Mouse (Mus musculus) forebrain, embryonic 10.5 days (tissue): ENCODE measurements around the gene Arid3a. TPM values are rescaled to one million over a fixed set of nuclear protein-coding genes. Genes with fewer than 3 reads are reported as not detected.
"Not testable (repeated sequence)": the region's sequence is repeated elsewhere in the genome, so short reads cannot be mapped to it uniquely, and the experiment has no call there.

ENCODE experiments used
- DNase-seq: peaks from one replicate; pipeline ENCODE4 v3.0.0-alpha.2; 2017; ENCODE audit warnings: low spot score; ENCODE audit errors: extremely low spot score
- H3K27ac ChIP-seq: fragments of 300-500 bp; sonication (generic); 2 replicates; pipeline ENCODE4 v1.5.1; 2016; ENCODE audit warnings: mild to moderate bottlenecking
- H3K27me3 ChIP-seq: fragments of 300-500 bp; sonication (generic); 2 replicates; pipeline ENCODE4 v1.6.1; 2016; ENCODE audit warnings: mild to moderate bottlenecking; ENCODE audit not compliant: poor library complexity, severe bottlenecking
- H3K36me3 ChIP-seq: fragments of 300-500 bp; sonication (generic); replicated peaks from 2 replicates; pipeline ENCODE4 v1.6.1; 2016; ENCODE audit warnings: mild to moderate bottlenecking, moderate library complexity
- H3K4me1 ChIP-seq: fragments of 300-500 bp; sonication (generic); 2 replicates; pipeline ENCODE4 v1.6.1; 2016
- H3K4me3 ChIP-seq: fragments of 300-500 bp; sonication (generic); 2 replicates; pipeline ENCODE4 v1.5.1; 2016; ENCODE audit warnings: mild to moderate bottlenecking, moderate library complexity
- H3K9me3 ChIP-seq: fragments of 300-500 bp; sonication (generic); 2 replicates; pipeline ENCODE4 v1.6.1; 2016; ENCODE audit warnings: mild to moderate bottlenecking, moderate library complexity
- WGBS: fragments of 180-500 bp; shearing (Covaris S2); methylation state at CpG from one replicate; pipeline ENCODE4 v1.1.7; 2016; 5-methylcytosine and 5-hydroxymethylcytosine counted together
- polyA plus RNA-seq: library from polyadenylated mRNA; unstranded; fragments of >200 nt; fragmentation: Nextera tagmentation; extraction: Ambion mirVana; gene quantifications from 2 replicates; pipeline ENCODE4 v1.2.1, GENCODE M21; 2016

Gene Arid3a
- polyA plus RNA-seq, 1 experiment from 2014 or later = 12.5 TPM

DNA sequence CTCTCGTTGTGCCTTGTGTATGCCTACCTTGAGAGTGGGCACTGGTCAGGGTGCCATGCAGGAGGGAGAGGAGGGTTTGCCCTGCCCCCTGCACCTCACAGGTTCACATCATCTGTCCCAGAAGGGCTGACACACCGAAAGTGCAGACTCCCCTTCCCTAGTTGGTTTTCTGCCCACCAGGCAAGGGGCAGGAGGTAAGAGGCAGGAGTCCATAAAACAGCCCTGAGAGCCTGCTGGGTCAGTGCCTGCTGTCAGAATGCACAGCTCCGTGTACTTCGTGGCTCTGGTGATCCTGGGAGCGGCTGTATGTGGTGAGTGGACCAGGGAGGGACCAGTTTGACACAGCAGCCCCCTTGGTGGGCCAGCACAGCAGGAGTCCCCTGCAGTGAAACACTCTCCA lies 36.2 kb upstream of the Arid3a start, which contains the start of gene Cfd:
Gene Cfd, plus strand, starts transcription at position 184 of the 400 bp plus-strand sequence.
- Histone ChIP-seq H3K27ac (no peak within 1 kb of the TSS), H3K9me3 (no peaks in the 10 kb centered on the region), H3K4me3 (0 out of 2 replicates have a peak within 1 kb of the TSS, but pooled peaks have one; percentile 9), H3K4me1 (0 out of 2 replicates have a peak, but pooled peaks cover 4% of the 10 kb centered on the region), H3K36me3 (peaks cover 14% of the 10 kb centered on the region), H3K27me3 (peaks cover 73% of the 10 kb centered on the region)
- WGBS = 55% methylated on average over 5 of the region's 5 CpGs
- DNase-seq = no peak

DNA sequence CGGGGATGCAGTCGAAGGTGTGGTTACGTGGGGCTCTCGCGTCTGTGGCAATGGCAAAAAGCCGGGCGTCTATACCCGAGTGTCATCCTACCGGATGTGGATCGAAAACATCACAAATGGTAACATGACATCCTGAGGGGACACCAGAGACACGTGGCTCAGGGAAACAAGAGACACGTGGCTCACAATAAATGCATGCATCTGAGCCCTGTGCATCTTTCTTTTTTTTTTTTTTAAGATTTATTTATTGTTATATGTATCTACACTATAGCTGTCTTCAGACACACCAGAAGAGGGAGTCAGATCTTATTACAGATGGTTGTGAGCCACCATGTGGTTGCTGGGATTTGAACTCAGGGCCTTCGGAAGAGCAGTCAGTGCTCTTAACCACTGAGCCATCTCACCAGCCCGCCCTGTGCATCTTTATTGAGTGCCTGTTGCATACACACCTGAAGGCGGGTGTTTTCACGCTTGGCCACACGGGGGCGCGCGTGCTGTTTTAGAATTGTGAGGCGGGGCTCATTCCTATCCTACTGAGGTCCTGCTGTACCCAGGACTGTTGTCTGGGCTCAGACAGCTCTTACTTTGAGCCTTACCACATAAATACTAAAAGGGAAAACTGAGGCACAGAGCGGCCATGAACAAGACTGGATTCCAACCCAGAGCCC lies 34.3 kb upstream of the Arid3a start:
- Histone ChIP-seq H3K27me3 (peaks cover 84% of the 10 kb centered on the region), H3K4me1 (peaks cover 10% of the 10 kb centered on the region), H3K36me3 (peaks cover 33% of the 10 kb centered on the region)
- 47% methylated on average over 22 of the region's 22 CpGs for WGBS
- not testable (repeated sequence) for H3K9me3 ChIP-seq, H3K4me3 ChIP-seq, H3K27ac ChIP-seq
- peak; percentile 85 for DNase-seq

DNA sequence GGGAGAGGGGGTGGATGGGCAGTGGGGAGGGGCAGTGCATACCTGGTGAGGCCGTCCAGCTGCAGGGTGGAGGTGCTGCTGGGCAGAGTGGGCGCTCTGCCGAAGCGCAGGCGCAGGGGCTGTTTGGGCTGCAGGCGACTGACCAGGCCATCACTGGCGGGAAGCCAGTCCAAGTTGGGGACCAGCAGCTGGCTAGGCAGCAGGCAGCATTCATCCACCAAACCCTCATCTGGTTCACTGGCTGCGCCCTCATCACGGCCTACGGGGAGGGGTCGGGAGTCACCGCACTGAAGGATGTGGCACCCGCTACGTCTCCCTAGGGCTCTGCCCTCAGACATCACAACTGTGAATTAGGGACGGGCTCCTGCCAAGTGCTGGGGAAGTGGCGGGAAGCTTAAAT lies 30.5 kb upstream of the Arid3a start:
- no peak for DNase-seq
- H3K27ac ChIP-seq = no peak overlapping the region
- no peaks in the 10 kb centered on the region for H3K9me3 ChIP-seq
- no peak overlapping the region for H3K4me3 ChIP-seq
- WGBS = 96% methylated on average over 16 of the region's 16 CpGs
- H3K4me1 ChIP-seq = peaks cover 23% of the 10 kb centered on the region
- H3K27me3 ChIP-seq = peaks cover 94% of the 10 kb centered on the region
- peaks cover 60% of the 10 kb centered on the region for H3K36me3 ChIP-seq

DNA sequence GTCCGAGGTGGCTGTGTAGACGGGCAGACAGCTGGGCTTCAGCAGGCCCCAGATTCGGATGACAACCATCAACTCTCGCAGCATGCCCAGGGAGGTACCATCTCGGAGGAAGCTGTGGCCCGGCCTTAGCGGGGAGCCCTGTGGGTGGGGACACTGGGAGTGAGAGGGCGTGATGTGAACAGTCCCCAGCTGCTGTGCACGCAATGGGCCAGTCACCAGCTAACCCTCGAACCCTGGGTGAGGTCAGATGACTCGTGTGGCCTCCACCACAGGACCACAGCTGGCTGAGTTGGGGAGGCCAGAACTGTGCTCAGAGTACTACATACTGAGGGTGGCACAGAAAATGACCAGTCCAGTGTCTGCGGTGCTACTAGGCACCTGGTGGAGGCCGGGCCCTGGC lies 30.0 kb upstream of the Arid3a start:
- no peaks in the 10 kb centered on the region for H3K9me3 ChIP-seq
- H3K4me3 ChIP-seq = no peak overlapping the region
- peaks cover 29% of the 10 kb centered on the region for H3K4me1 ChIP-seq
- peaks cover 94% of the 10 kb centered on the region for H3K27me3 ChIP-seq
- no peak overlapping the region for H3K27ac ChIP-seq
- 88% methylated on average over 13 of the region's 13 CpGs for WGBS
- DNase-seq = no peak
- H3K36me3 ChIP-seq = peaks cover 65% of the 10 kb centered on the region

DNA sequence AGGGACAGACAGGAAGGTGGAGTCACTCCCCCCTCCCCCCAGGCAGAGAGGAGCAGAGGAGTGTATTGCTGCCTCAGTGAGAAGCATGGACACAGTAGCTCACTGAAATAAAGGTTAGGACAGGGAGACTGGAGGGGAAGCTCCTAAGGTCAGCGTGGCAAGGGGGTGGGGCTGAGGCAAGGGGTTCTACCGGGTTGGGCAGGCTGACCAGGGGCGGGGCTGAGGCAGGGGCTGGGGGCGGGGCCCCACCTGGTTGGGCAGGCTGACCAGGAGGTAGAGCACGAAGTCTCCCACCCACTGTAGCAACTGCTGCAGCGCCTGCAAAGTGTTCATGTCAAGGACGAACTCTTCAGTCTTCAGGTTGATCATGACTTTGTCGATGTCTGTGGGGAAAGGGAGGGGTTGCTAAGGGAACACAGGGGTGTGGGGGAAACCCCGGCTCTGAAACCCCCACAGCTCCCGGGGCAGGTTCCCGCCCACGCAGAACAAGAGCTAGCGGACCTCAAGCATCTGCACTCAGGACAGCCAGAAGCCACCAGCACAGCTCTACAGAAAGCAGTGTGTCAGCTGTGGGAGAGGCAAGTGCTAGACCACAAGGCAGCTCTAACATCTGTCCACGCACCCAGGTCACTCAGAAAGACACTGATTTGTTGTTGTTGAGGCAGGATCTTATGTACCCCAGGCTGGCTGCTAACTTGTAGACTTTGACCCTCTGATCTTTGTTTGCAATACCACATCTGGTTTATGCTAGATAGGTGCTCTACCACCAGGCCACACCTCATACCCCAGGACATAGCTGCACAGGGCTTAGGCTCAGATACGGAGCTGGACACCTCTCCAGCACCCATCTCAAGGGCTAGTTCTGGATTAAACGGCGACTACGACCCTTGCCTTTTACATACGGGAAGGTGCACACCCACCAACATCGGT lies 29.3 kb upstream of the Arid3a start:
- no peak for DNase-seq
- H3K4me1 ChIP-seq = peaks cover 29% of the 10 kb centered on the region
- H3K27me3 ChIP-seq = peaks cover 97% of the 10 kb centered on the region
- 49% methylated on average over 20 of the region's 20 CpGs for WGBS
- H3K27ac ChIP-seq = no peak overlapping the region
- H3K4me3 ChIP-seq = no peak overlapping the region
- H3K36me3 ChIP-seq = peaks cover 73% of the 10 kb centered on the region
- H3K9me3 ChIP-seq = no peaks in the 10 kb centered on the region

DNA sequence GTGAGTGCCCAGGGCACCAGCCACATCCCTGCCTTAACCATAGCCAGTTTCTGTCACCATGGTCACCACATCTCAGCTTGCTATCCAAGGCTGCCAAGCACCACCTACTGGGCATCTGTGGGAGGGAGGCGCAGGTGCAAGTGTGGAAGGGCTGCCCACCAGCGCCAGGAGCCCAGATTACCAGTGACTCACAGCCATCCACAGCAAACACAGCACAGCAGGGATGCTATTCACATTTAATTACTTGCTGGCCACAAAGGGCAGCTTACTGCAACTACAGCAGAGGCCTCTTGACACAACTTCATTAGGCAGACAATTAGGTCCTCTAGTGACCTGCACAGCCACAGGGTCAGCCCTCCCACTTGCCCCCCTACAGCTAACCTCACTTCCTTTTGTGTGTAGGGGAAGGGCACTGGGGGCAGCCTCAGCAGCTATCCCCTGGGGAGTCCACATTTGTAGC lies 25.9 kb upstream of the Arid3a start:
- H3K4me3 ChIP-seq = no peak overlapping the region
- DNase-seq = peak; percentile 60
- 4% methylated on average over 2 of the region's 2 CpGs for WGBS
- 0 out of 2 replicates have a peak overlapping the region, but pooled peaks have one; percentile 40 for H3K27ac ChIP-seq
- peaks cover 99% of the 10 kb centered on the region for H3K27me3 ChIP-seq
- peaks cover 25% of the 10 kb centered on the region for H3K4me1 ChIP-seq
- 0 out of 2 replicates have a peak, but pooled peaks cover 3% of the 10 kb centered on the region for H3K9me3 ChIP-seq
- peaks cover 89% of the 10 kb centered on the region for H3K36me3 ChIP-seq

DNA sequence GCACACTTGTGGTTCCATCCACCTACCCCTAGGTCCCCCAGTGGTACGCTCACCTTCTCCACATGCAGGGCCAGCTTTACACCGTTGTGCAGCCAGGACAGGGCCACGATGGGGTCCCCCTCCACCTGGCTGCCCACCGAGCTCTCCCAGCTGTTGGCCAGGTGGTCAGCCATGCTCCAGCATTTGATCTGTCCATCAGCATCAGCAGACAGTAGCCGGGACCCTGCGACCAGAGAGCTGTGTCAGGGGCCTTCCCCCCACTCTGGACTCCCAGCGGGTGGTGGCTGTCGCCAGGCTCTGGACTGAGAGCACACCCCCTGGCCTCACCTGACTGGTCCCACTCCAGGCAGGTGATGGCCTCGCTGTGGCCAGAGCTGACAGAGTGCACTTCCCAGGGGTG lies 20.1 kb upstream of the Arid3a start:
- H3K4me3 ChIP-seq = peak overlapping the region; percentile 9; the same call in 1 of the 2 replicates
- H3K27me3 ChIP-seq = peaks cover 60% of the 10 kb centered on the region
- H3K27ac ChIP-seq = no peak overlapping the region
- peaks cover 20% of the 10 kb centered on the region for H3K4me1 ChIP-seq
- no peak for DNase-seq
- peaks cover 68% of the 10 kb centered on the region for H3K36me3 ChIP-seq
- H3K9me3 ChIP-seq = 0 out of 2 replicates have a peak, but pooled peaks cover 3% of the 10 kb centered on the region
- WGBS = 95% methylated on average over 9 of the region's 9 CpGs

DNA sequence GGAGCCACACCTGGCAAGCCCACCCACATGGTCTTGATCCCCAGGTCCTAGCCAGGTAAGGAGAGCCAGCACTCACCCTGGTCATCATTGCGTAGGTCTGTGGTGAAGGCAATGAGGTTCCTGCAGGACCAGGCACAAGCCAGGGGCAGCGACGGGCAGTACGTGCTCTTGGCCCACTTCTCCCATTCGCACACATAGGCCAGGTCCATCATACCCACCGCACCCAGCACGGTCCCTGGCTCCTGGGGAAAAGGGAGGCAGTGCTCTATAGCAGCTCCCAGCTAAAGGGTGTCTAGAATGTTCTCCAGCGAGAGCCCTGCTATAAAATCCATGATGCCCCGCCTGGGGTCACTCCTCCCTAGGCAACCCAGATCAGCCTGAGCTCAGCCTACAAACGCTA lies 19.4 kb upstream of the Arid3a start:
- H3K9me3 ChIP-seq = 0 out of 2 replicates have a peak, but pooled peaks cover 3% of the 10 kb centered on the region
- H3K36me3 ChIP-seq = peaks cover 68% of the 10 kb centered on the region
- H3K27me3 ChIP-seq = peaks cover 55% of the 10 kb centered on the region
- H3K4me1 ChIP-seq = peaks cover 21% of the 10 kb centered on the region
- DNase-seq = no peak
- 94% methylated on average over 10 of the region's 10 CpGs for WGBS
- H3K27ac ChIP-seq = 0 out of 2 replicates have a peak overlapping the region, but pooled peaks have one; percentile 25
- H3K4me3 ChIP-seq = peak overlapping the region; percentile 73

DNA sequence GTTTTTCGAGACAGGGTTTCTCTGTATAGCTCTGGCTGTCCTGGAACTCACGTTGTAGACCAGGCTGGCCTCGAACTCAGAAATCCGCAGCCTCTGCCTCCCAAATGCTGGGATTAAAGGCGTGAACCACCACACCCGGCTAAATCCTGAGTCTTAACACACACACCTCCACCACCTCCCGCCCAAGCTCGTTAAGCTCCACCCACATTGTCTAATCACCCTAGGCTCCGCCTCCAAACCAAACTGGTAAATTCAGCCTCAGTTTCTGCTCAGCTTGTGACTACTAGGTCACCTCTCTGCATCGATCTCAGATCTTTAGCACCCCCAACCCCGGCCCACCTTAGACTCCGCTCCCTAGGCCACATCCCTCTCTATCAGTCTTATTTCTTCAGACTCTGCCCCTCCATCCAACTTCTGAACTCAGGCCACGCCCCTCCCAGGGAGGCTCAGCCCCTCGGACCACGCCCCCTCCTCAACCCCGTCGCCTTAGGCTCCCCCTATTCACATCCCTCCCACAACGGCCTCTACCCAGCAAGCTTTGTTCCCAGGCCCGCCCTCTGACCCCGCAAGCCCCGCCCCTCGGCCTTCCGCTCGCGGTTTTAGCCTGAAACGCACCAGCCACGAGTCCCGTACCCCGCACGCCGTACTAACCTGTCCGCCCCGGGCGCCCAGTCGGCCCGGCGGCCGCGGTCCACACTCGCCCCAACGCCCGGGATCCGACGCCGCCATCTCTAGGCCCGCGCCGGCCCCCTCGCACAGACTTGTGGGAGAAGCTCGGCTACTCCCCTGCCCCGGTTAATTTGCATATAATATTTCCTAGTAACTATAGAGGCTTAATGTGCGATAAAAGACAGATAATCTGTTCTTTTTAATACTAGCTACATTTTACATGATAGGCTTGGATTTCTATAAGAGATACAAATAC lies 18.4 kb upstream of the Arid3a start, which contains the start of gene Med16:
Gene Med16, minus strand, starts transcription at position 757 of the 925 bp plus-strand sequence.
- peaks cover 45% of the 10 kb centered on the region for H3K27me3 ChIP-seq
- peak; percentile 98 for DNase-seq
- peak within 1 kb of the TSS; percentile 73 for H3K4me3 ChIP-seq
- 0 out of 2 replicates have a peak, but pooled peaks cover under 1% of the 10 kb centered on the region for H3K9me3 ChIP-seq
- 2% methylated on average over 52 of the region's 52 CpGs for WGBS
- H3K36me3 ChIP-seq = peaks cover 67% of the 10 kb centered on the region
- H3K4me1 ChIP-seq = peaks cover 24% of the 10 kb centered on the region
- H3K27ac ChIP-seq = peak within 1 kb of the TSS; percentile 99

DNA sequence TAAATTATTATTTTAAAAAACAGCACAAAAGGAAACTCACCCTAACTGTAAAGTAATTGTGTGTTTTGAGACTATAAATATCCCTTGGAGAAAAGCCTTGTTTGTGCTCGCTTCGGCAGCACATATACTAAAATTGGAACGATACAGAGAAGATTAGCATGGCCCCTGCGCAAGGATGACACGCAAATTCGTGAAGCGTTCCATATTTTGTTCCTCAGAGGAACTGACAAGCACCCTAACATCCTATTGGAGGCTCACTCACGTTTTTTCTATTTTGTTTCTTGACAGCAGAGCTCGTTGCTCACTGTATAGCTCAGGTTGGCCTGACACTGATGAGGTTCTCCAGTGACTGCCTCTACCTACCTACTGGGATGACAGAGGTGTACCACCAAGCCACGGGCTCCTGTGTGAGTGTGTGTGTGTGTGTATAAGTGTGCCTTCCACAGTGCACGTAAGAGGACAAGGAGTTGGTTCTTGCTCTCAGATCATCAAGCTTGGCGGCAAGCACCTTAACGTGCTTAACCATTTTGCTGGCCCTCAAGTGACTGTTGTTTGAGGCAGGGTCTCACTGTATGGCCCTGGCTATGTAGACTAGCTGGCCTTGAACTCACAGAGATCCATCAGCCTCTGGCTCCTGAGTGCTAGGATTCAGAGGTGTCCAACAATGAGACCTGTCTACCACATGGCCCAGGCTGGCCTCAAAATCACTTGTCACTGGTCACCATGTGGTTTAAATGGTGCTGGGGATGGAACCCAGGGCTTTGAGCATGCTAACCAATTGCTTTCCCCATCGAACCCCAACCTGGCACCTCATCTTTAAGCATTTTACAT lies 17.5 kb upstream of the Arid3a start:
- H3K36me3 ChIP-seq = peaks cover 58% of the 10 kb centered on the region

DNA sequence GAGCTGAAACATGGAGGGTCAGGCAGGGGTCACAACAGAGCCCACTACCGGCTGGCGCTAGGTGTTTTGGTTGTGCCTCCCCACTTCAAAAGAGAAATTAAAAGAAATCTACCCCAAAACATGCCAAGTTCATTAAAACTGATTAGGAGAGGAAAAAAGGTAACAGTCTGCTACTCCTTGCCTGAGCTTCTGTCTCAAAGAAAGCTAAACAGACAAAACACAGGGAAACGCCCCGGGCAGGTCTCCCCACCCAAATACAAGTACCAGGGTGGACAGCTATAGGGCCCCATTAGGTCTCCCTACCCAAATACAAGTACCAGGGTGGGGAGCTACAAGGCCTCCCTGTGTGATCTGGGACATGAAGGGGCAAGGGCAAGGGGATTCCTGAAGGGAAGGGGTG lies 16.3 kb upstream of the Arid3a start, which contains the start of gene Gm26602:
Gene Gm26602, plus strand, starts transcription at position 301 of the 400 bp plus-strand sequence.
- Histone ChIP-seq H3K9me3 (no peaks in the 10 kb centered on the region), H3K4me3 (0 out of 2 replicates have a peak within 1 kb of the TSS, but pooled peaks have one; percentile 1), H3K27me3 (peaks cover 32% of the 10 kb centered on the region), H3K27ac (peak within 1 kb of the TSS; percentile 99; the same call in 1 of the 2 replicates), H3K4me1 (peaks cover 45% of the 10 kb centered on the region), H3K36me3 (peaks cover 45% of the 10 kb centered on the region)
- WGBS = 92% methylated on average over 4 of the region's 4 CpGs
- no peak for DNase-seq

More for the DNA sequence above, 17.5 kb upstream of the Arid3a start:
- WGBS = 24% methylated on average over 14 of the region's 14 CpGs
- Histone ChIP-seq H3K27ac (peak overlapping the region; percentile 99), H3K9me3 (no peaks in the 10 kb centered on the region), H3K4me1 (peaks cover 33% of the 10 kb centered on the region), H3K4me3 (peak overlapping the region; percentile 73), H3K27me3 (peaks cover 38% of the 10 kb centered on the region)
- DNase-seq = peak; percentile 57
